Mouse (Mus musculus): Measurements from ENCODE around the gene Trp53bp1.

- TF ChIP-seq EP300 (IDR thresholded peaks at IDR 0.05; ENCODE audit: low read depth) (no peak), CTCF (IDR thresholded peaks at IDR 0.05; ENCODE audit: low read depth) (no peak)
Observed at GRCm38 (mm10) chr2:121296754-121297231, 25.6 kb upstream of the Trp53bp1 start.
